ENCODE assay signal across 17 mouse cellular contexts in the genomic region with DNA sequence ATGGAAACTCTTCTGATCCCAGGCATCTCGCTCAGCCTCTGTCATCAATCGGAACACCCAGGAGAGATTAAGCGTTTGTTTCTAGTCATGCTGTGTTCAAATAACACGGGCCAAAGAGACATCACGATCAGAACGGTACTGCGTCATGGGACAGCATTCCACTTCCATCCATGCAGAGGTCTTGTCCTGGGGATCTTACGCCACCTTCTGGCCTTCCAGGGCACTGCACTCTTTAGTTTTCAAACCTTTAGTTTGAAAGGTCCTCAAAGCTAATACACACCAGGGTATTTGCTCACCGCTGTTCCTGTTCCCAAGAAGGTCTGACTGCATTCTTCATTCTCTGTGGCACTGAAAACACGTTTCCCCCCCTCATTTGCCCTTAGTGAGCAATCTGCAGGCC.
A peak's percentile ranks its signal among the peaks of the same experiment; 100 is the strongest.
DNase-seq lines count a peak whose midpoint lies in the region; ATAC-seq and TF ChIP-seq lines count a peak whose summit lies in the region.
"Had no signal": no experiment of that assay in that cellular context is flagged by ENCODE, and none has a peak within 500 bp of the region (broad histone marks: within the 10 kb centered on the region; RNA-seq: fewer than 3 reads in every experiment).

No protein-coding gene starts in this region.

- H3K27ac ChIP-seq in heart, adult 2 months = no peak overlapping the region
- no peak overlapping the region for H3K27ac ChIP-seq in liver, postnatal 0 days (ENCODE audit: low read depth)
- no peak overlapping the region for H3K27ac ChIP-seq in ES-E14 (ENCODE audit: insufficient read depth, low read depth, low read length, poor library complexity, severe bottlenecking)
- no peak overlapping the region for H3K27ac ChIP-seq in stomach, postnatal 0 days (replicated peaks)
- H3K27ac ChIP-seq: gastrocnemius, adult 2 months; hindbrain, embryonic 15.5 days had no signal

- H3K36me3 ChIP-seq in heart, adult 2 months (ENCODE audit: control insufficient read depth, insufficient read depth, low read length) = no peaks in the 10 kb centered on the region
- H3K36me3 ChIP-seq in liver, postnatal 0 days (replicated peaks; ENCODE audit: insufficient read depth, low read length) = no peaks in the 10 kb centered on the region
- no peaks in the 10 kb centered on the region for H3K36me3 ChIP-seq in ES-E14 (ENCODE audit: control insufficient read depth, insufficient read depth, low read length, poor library complexity, severe bottlenecking)
- no peaks in the 10 kb centered on the region for H3K36me3 ChIP-seq in stomach, postnatal 0 days (ENCODE audit: control insufficient read depth, insufficient read depth, low read length)
- H3K36me3 ChIP-seq: hindbrain, embryonic 15.5 days had no signal

- in situ Hi-C loops in ES-E14 (cut with MboI; ENCODE audit: low sequenced_read_pairs in 2 of 2, unreplicated experiment in 2 of 2) = no loop called here

- H3K4me1 ChIP-seq in heart, adult 2 months (ENCODE audit: control insufficient read depth, insufficient read depth, low read length) = no peaks in the 10 kb centered on the region
- H3K4me1 ChIP-seq in liver, postnatal 0 days (ENCODE audit: insufficient read depth) = no peaks in the 10 kb centered on the region
- no peaks in the 10 kb centered on the region for H3K4me1 ChIP-seq in ES-E14 (ENCODE audit: control insufficient read depth in 2 of 2, insufficient read depth in 2 of 2, low read length in 2 of 2, poor library complexity in 1 of 2)
- H3K4me1 ChIP-seq in stomach, postnatal 0 days (replicated peaks; ENCODE audit: control insufficient read depth, insufficient read depth) = no peaks in the 10 kb centered on the region

- no peak overlapping the region for H3K4me2 ChIP-seq in liver, postnatal 0 days (ENCODE audit: low read depth, low read length)
- no peak overlapping the region for H3K4me2 ChIP-seq in stomach, postnatal 0 days (replicated peaks; ENCODE audit: low read depth)
- H3K4me2 ChIP-seq: hindbrain, embryonic 15.5 days had no signal

- H3K27me3 ChIP-seq in heart, adult 2 months (ENCODE audit: control insufficient read depth, insufficient read depth, low read length) = no peaks in the 10 kb centered on the region
- H3K27me3 ChIP-seq in liver, postnatal 0 days (ENCODE audit: insufficient read depth, low read length) = no peaks in the 10 kb centered on the region
- no peaks in the 10 kb centered on the region for H3K27me3 ChIP-seq in stomach, postnatal 0 days (ENCODE audit: control insufficient read depth, insufficient read depth, low read length)
- H3K27me3 ChIP-seq: hindbrain, embryonic 15.5 days had no signal

- intact Hi-C loops in heart, adult 2 months (cut with DNase I) = no loop called here

- H3K79me2 ChIP-seq in heart, adult 2 months (replicated peaks; ENCODE audit: control insufficient read depth, insufficient read depth, low read length) = no peaks in the 10 kb centered on the region

- TF ChIP-seq EP300 in heart, adult 2 months (IDR thresholded peaks at IDR 0.05; ENCODE audit: insufficient read depth, low read depth, low read length) = no peak
- TF ChIP-seq EP300 in liver, postnatal 0 days (IDR thresholded peaks at IDR 0.05; ENCODE audit: low read depth) = no peak
- no peak for TF ChIP-seq EP300 in stomach, postnatal 0 days (optimal IDR thresholded peaks at IDR 0.05)

- H3K4me3 ChIP-seq in heart, adult 2 months = no peak overlapping the region
- H3K4me3 ChIP-seq in liver, postnatal 0 days (ENCODE audit: low read depth, low read length) = no peak overlapping the region
- no peak overlapping the region for H3K4me3 ChIP-seq in ES-E14 (ENCODE audit: insufficient read depth in 1 of 2, low read depth in 1 of 2, low read length in 2 of 2, poor library complexity in 1 of 2, severe bottlenecking in 1 of 2)
- no peak overlapping the region for H3K4me3 ChIP-seq in stomach, postnatal 0 days (ENCODE audit: low read depth, low read length)
- H3K4me3 ChIP-seq: gastrocnemius, adult 2 months; hindbrain, embryonic 15.5 days had no signal

- WGBS in heart, adult 2 months = 88% methylated on average over 10 of the region's 10 CpGs
- WGBS in liver, postnatal 0 days (ENCODE audit: insufficient replicate concordance) = 81% methylated on average over 10 of the region's 10 CpGs
- WGBS in stomach, postnatal 0 days = 88% methylated on average over 10 of the region's 10 CpGs

- ATAC-seq in liver, postnatal 0 days = no peak
- ATAC-seq in stomach, postnatal 0 days (ENCODE audit: low FRiP score, low TSS enrichment) = no peak
- ATAC-seq: forebrain, embryonic 14.5 days had no signal

- peak; percentile 14; the same call in 1 of the 2 replicates for TF ChIP-seq CTCF in heart, adult 2 months (IDR thresholded peaks at IDR 0.05)
- peak; percentile 32; the same call in 1 of the 2 replicates for TF ChIP-seq CTCF in liver, postnatal 0 days (IDR thresholded peaks at IDR 0.05; ENCODE audit: low read depth)
- TF ChIP-seq CTCF in stomach, postnatal 0 days (IDR thresholded peaks at IDR 0.05; ENCODE audit: low read depth) = peak; percentile 50

- no peaks in the 10 kb centered on the region for H3K9me3 ChIP-seq in liver, postnatal 0 days (ENCODE audit: low read length)
- no peaks in the 10 kb centered on the region for H3K9me3 ChIP-seq in ES-E14 (ENCODE audit: control insufficient read depth, insufficient read depth, low read depth, low read length)
- no peaks in the 10 kb centered on the region for H3K9me3 ChIP-seq in stomach, postnatal 0 days (ENCODE audit: control insufficient read depth, low read length)
- H3K9me3 ChIP-seq: hindbrain, embryonic 15.5 days had no signal

- H3K9ac ChIP-seq in heart, adult 2 months (ENCODE audit: low read depth, low read length) = no peak overlapping the region
- H3K9ac ChIP-seq in liver, postnatal 0 days (replicated peaks) = no peak overlapping the region
- no peak overlapping the region for H3K9ac ChIP-seq in ES-E14 (ENCODE audit: insufficient read depth, low read depth, low read length, poor library complexity, severe bottlenecking)
- H3K9ac ChIP-seq in stomach, postnatal 0 days (ENCODE audit: low read length) = no peak overlapping the region
- H3K9ac ChIP-seq: hindbrain, embryonic 15.5 days had no signal

- no peak for TF ChIP-seq POLR2A in heart, adult 2 months (IDR thresholded peaks at IDR 0.05; ENCODE audit: insufficient read depth, low read depth, low read length)

- no peak for DNase-seq in heart, adult 2 months
- no peak for DNase-seq in heart, adult 8-10 months (ENCODE audit: low spot score)
- DNase-seq in liver, postnatal 0 days = no peak
- DNase-seq in liver (no peak), ES-E14 (ENCODE audit: low read depth, low spot score) (peak; percentile 63)
- DNase-seq in stomach, postnatal 0 days (ENCODE audit: low spot score) = no peak
- no peak for DNase-seq in ovary, postnatal 36 days (ENCODE audit: low spot score)
- DNase-seq: B cell, adult 2 months; cerebellum, adult 9-11 months; gastrocnemius, adult 2 months; heart, postnatal 10 days; kidney, adult 9 months; lung, postnatal 10 days; right cerebral cortex, adult 18-20 months; thymus, postnatal 4 days had no signal

TF ChIP-seq in ES-E14, 5 proteins besides CTCF, POLR2A, EP300 and RAD21:
- TF ChIP-seq ZC3H11A (IDR thresholded peaks at IDR 0.05; ENCODE audit: borderline replicate concordance, low read depth, low read length) (peak; percentile 31; the same call in 1 of the 2 replicates), HCFC1 (IDR thresholded peaks at IDR 0.05; ENCODE audit: borderline replicate concordance, insufficient read depth, low read length) (no peak)
